Comparison of ENCODE assay signal across 25 mouse cellular contexts in the genomic region with DNA sequence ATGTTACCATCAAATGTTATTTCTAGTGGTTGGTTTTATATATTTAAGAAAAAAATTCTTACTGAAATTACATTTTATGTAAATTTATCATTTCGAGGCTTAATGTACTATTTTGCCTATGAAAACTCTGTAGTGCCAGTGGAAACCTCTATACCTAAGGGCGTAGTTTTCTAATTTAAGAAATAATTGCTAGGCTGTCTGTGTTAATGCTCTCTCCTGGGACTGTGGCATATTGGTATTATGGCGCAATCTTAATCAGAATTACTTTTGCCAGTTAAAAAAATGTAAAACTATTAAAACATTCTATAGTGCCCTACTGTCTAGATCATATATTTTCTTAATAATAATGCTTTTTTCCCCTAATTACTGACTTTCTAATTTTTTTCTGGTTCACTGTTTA.
A peak's percentile ranks its signal among the peaks of the same experiment; 100 is the strongest.
DNase-seq lines count a peak whose midpoint lies in the region; ATAC-seq lines count a peak whose summit lies in the region.
"Had no signal": no experiment of that assay in that cellular context is flagged by ENCODE, and none has a peak within 500 bp of the region (broad histone marks: within the 10 kb centered on the region; RNA-seq: fewer than 3 reads in every experiment).

No protein-coding gene starts in this region.

- no peaks in the 10 kb centered on the region for H3K27me3 ChIP-seq in hindbrain, embryonic 13.5 days
- no peaks in the 10 kb centered on the region for H3K27me3 ChIP-seq in hindbrain, embryonic 11.5 days (ENCODE audit: control insufficient read depth, insufficient read depth, low read length)
- no peaks in the 10 kb centered on the region for H3K27me3 ChIP-seq in midbrain, embryonic 11.5 days (ENCODE audit: control insufficient read depth, insufficient read depth, low read length)
- H3K27me3 ChIP-seq in midbrain, embryonic 15.5 days (replicated peaks) = no peaks in the 10 kb centered on the region
- no peaks in the 10 kb centered on the region for H3K27me3 ChIP-seq in neural tube, embryonic 13.5 days
- no peaks in the 10 kb centered on the region for H3K27me3 ChIP-seq in intestine, embryonic 15.5 days (replicated peaks)
- H3K27me3 ChIP-seq: CH12.LX; embryonic facial prominence, embryonic 13.5 days; forebrain, embryonic 13.5 days; Patski had no signal

- no peak overlapping the region for H3K27ac ChIP-seq in hindbrain, embryonic 13.5 days
- H3K27ac ChIP-seq in hindbrain, embryonic 11.5 days (ENCODE audit: low read depth, low read length) = no peak overlapping the region
- no peak overlapping the region for H3K27ac ChIP-seq in midbrain, embryonic 11.5 days (ENCODE audit: low read depth, low read length)
- H3K27ac ChIP-seq in midbrain, embryonic 15.5 days = no peak overlapping the region
- H3K27ac ChIP-seq in neural tube, embryonic 13.5 days (replicated peaks) = no peak overlapping the region
- H3K27ac ChIP-seq in intestine, embryonic 15.5 days = no peak overlapping the region
- H3K27ac ChIP-seq: embryonic facial prominence, embryonic 13.5 days; forebrain, embryonic 10.5 days; forebrain, embryonic 13.5 days; gastrocnemius, adult 2 months had no signal

- H3K4me1 ChIP-seq in hindbrain, embryonic 13.5 days (replicated peaks) = peaks cover 7% of the 10 kb centered on the region; the same call in 1 of the 2 replicates
- no peaks in the 10 kb centered on the region for H3K4me1 ChIP-seq in hindbrain, embryonic 11.5 days (replicated peaks; ENCODE audit: control insufficient read depth, insufficient read depth, low read length)
- H3K4me1 ChIP-seq in midbrain, embryonic 11.5 days (ENCODE audit: control insufficient read depth, insufficient read depth, low read length) = no peaks in the 10 kb centered on the region
- H3K4me1 ChIP-seq in midbrain, embryonic 15.5 days = no peaks in the 10 kb centered on the region
- peaks cover 7% of the 10 kb centered on the region; the same call in 1 of the 2 replicates for H3K4me1 ChIP-seq in neural tube, embryonic 13.5 days (replicated peaks)
- H3K4me1 ChIP-seq in intestine, embryonic 15.5 days (replicated peaks) = no peaks in the 10 kb centered on the region
- H3K4me1 ChIP-seq: embryonic facial prominence, embryonic 13.5 days; forebrain, embryonic 10.5 days; forebrain, embryonic 13.5 days had no signal

- no peak overlapping the region for H3K9ac ChIP-seq in hindbrain, embryonic 13.5 days
- H3K9ac ChIP-seq in hindbrain, embryonic 11.5 days (ENCODE audit: low read depth, low read length) = no peak overlapping the region
- no peak overlapping the region for H3K9ac ChIP-seq in midbrain, embryonic 11.5 days (ENCODE audit: low read length)
- no peak overlapping the region for H3K9ac ChIP-seq in midbrain, embryonic 15.5 days
- H3K9ac ChIP-seq in neural tube, embryonic 13.5 days = no peak overlapping the region
- no peak overlapping the region for H3K9ac ChIP-seq in intestine, embryonic 15.5 days
- H3K9ac ChIP-seq: embryonic facial prominence, embryonic 13.5 days; forebrain, embryonic 13.5 days had no signal

- no peak for DNase-seq in hindbrain, embryonic 11.5 days (ENCODE audit: low spot score)
- DNase-seq in midbrain, embryonic 11.5 days (ENCODE audit: low spot score, missing footprints) = peak; percentile 35
- no peak for DNase-seq in urinary bladder, adult 18-20 months (ENCODE audit: low spot score in 2 of 2)
- DNase-seq: adrenal gland, postnatal 10 days; adrenal gland, postnatal 36 days; B cell, adult 2 months; cerebellum, adult 11 months; cerebellum, adult 2 months; cerebellum, adult 9-11 months; cerebellum, postnatal 25 days; gastrocnemius, adult 2 months; gastrocnemius, postnatal 14 days; heart, adult 11 months had no signal

- no peak overlapping the region for H3K4me3 ChIP-seq in hindbrain, embryonic 13.5 days
- H3K4me3 ChIP-seq in hindbrain, embryonic 11.5 days (ENCODE audit: low read depth, low read length) = no peak overlapping the region
- H3K4me3 ChIP-seq in midbrain, embryonic 11.5 days (ENCODE audit: low read depth, low read length) = no peak overlapping the region
- no peak overlapping the region for H3K4me3 ChIP-seq in midbrain, embryonic 15.5 days
- no peak overlapping the region for H3K4me3 ChIP-seq in neural tube, embryonic 13.5 days
- no peak overlapping the region for H3K4me3 ChIP-seq in intestine, embryonic 15.5 days (replicated peaks)
- H3K4me3 ChIP-seq: embryonic facial prominence, embryonic 13.5 days; forebrain, embryonic 10.5 days; forebrain, embryonic 13.5 days; gastrocnemius, adult 2 months had no signal

- H3K4me2 ChIP-seq in hindbrain, embryonic 13.5 days = no peak overlapping the region
- H3K4me2 ChIP-seq in hindbrain, embryonic 11.5 days (replicated peaks; ENCODE audit: low read depth, low read length) = no peak overlapping the region
- H3K4me2 ChIP-seq in midbrain, embryonic 11.5 days = no peak overlapping the region
- no peak overlapping the region for H3K4me2 ChIP-seq in midbrain, embryonic 15.5 days
- H3K4me2 ChIP-seq in neural tube, embryonic 13.5 days = no peak overlapping the region
- H3K4me2 ChIP-seq in intestine, embryonic 15.5 days (replicated peaks) = no peak overlapping the region
- H3K4me2 ChIP-seq: embryonic facial prominence, embryonic 13.5 days; forebrain, embryonic 13.5 days; heart, embryonic 11.5 days had no signal

- peak; percentile 80 for ATAC-seq in hindbrain, embryonic 13.5 days (ENCODE audit: low FRiP score)
- ATAC-seq in hindbrain, embryonic 11.5 days (ENCODE audit: low FRiP score) = no peak
- ATAC-seq in midbrain, embryonic 11.5 days (ENCODE audit: low FRiP score) = no peak
- no peak for ATAC-seq in midbrain, embryonic 15.5 days (replicated peaks)
- peak; percentile 71 for ATAC-seq in neural tube, embryonic 13.5 days (ENCODE audit: low read depth)
- ATAC-seq in intestine, embryonic 15.5 days = no peak
- ATAC-seq: forebrain, embryonic 13.5 days; forebrain, embryonic 16.5 days had no signal

- no peaks in the 10 kb centered on the region for H3K9me3 ChIP-seq in hindbrain, embryonic 13.5 days
- no peaks in the 10 kb centered on the region for H3K9me3 ChIP-seq in hindbrain, embryonic 11.5 days (ENCODE audit: control insufficient read depth, low read length)
- no peaks in the 10 kb centered on the region for H3K9me3 ChIP-seq in midbrain, embryonic 11.5 days (ENCODE audit: control insufficient read depth, low read length)
- no peaks in the 10 kb centered on the region for H3K9me3 ChIP-seq in midbrain, embryonic 15.5 days
- no peaks in the 10 kb centered on the region for H3K9me3 ChIP-seq in neural tube, embryonic 13.5 days
- no peaks in the 10 kb centered on the region for H3K9me3 ChIP-seq in intestine, embryonic 15.5 days
- H3K9me3 ChIP-seq: embryonic facial prominence, embryonic 13.5 days; forebrain, embryonic 10.5 days; forebrain, embryonic 13.5 days; G1E had no signal

- no peaks in the 10 kb centered on the region for H3K36me3 ChIP-seq in hindbrain, embryonic 13.5 days
- no peaks in the 10 kb centered on the region for H3K36me3 ChIP-seq in hindbrain, embryonic 11.5 days (ENCODE audit: control insufficient read depth, insufficient read depth, low read length)
- H3K36me3 ChIP-seq in midbrain, embryonic 11.5 days (ENCODE audit: control insufficient read depth, insufficient read depth, low read length) = no peaks in the 10 kb centered on the region
- H3K36me3 ChIP-seq in midbrain, embryonic 15.5 days (replicated peaks) = no peaks in the 10 kb centered on the region
- H3K36me3 ChIP-seq in neural tube, embryonic 13.5 days = no peaks in the 10 kb centered on the region
- no peaks in the 10 kb centered on the region for H3K36me3 ChIP-seq in intestine, embryonic 15.5 days
- H3K36me3 ChIP-seq: embryonic facial prominence, embryonic 13.5 days; forebrain, embryonic 10.5 days; G1E had no signal

- WGBS in hindbrain, embryonic 13.5 days = 67% methylated on average over 3 of the region's 3 CpGs
- 91% methylated on average over 3 of the region's 3 CpGs for WGBS in hindbrain, embryonic 11.5 days
- WGBS in midbrain, embryonic 11.5 days = 88% methylated on average over 3 of the region's 3 CpGs
- 75% methylated on average over 3 of the region's 3 CpGs for WGBS in midbrain, embryonic 15.5 days
- WGBS in neural tube, embryonic 13.5 days = 65% methylated on average over 3 of the region's 3 CpGs
- 95% methylated on average over 3 of the region's 3 CpGs for WGBS in intestine, embryonic 15.5 days

Comparison
In these comparisons a context has a peak if more than half of its experiments do, and no peak if none do; other contexts are left out.
1. ATAC-seq: peak in hindbrain, embryonic 13.5 days (single experiment) and neural tube, embryonic 13.5 days (single experiment); none in hindbrain, embryonic 11.5 days (single experiment), midbrain, embryonic 11.5 days (single experiment), midbrain, embryonic 15.5 days (single experiment) and intestine, embryonic 15.5 days (single experiment).